Mouse (Mus musculus): Measurements from ENCODE around the gene Pacsin1.

GRCm38 (mm10) chr17:27712832-27713231 is 57.5 kb downstream of the Pacsin1 start:
- TF ChIP-seq CTCF (IDR thresholded peaks at IDR 0.05; ENCODE audit: low read depth), result no peak
- TF ChIP-seq EP300 (optimal IDR thresholded peaks at IDR 0.05), result no peak

Data from stomach, postnatal 0 days (tissue).